Mouse (Mus musculus): Measurements from ENCODE around the gene Phlpp2. TPM values are rescaled to one million over a fixed set of nuclear protein-coding genes. Genes with fewer than 3 reads are reported as not detected.
A peak's percentile ranks its signal among the peaks of the same experiment; 100 is the strongest.

Phlpp2 gene
- polyA plus RNA-seq, 1 experiment from 2014 or later = 1.5 TPM

DNA sequence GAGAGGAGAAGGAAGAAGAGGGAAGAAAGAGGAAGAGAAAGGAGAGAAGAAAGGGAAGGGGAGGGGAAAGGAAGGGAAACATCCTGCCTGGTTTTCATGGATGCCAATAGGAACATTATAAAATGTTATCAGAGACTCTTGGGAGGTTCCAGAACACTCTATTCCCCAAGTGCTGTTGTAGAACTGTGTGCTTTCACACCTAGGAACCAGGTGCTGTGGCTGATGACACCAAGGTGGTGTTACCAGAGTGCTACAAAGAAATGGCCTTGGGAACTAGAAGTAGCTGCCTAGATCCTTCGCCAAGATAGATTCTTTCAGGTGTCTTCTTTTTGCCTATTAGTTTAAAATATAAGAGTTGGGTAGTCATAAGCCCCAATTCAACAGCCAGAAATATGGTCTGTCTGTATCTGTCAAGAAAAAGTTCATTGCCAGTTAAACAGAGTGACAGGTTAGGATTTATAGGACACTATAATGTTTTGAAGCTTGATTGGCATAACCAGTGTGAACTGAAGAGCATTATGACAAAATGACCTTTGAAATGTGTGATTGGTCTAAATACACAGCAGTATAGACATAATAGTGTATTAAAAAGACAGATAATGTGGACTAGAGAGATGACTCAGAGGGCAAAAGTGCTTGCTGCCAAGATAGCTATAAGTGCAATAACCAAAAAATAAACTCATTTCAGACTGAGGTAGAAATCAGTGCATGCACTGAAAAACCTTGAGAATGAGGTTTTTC lies 36.8 kb downstream of the Phlpp2 start:
- Histone ChIP-seq H3K9me3 (ENCODE audit: low read length) (no peaks in the 10 kb centered on the region), H3K9ac (replicated peaks) (no peak overlapping the region), H3K4me2 (ENCODE audit: low read depth, low read length) (no peak overlapping the region), H3K4me3 (ENCODE audit: low read depth, low read length) (no peak overlapping the region), H3K27ac (ENCODE audit: low read depth) (no peak overlapping the region), H3K4me1 (ENCODE audit: insufficient read depth) (peaks cover 3% of the 10 kb centered on the region), H3K27me3 (ENCODE audit: insufficient read depth, low read length) (no peaks in the 10 kb centered on the region), H3K36me3 (replicated peaks; ENCODE audit: insufficient read depth, low read length) (peaks cover 34% of the 10 kb centered on the region)
- 83% methylated on average over 1 of the region's 1 CpGs for WGBS (ENCODE audit: insufficient replicate concordance)
- no peak for DNase-seq
- no peak for ATAC-seq
- TF ChIP-seq EP300 (IDR thresholded peaks at IDR 0.05; ENCODE audit: low read depth) (no peak), CTCF (IDR thresholded peaks at IDR 0.05; ENCODE audit: low read depth) (no peak)

DNA sequence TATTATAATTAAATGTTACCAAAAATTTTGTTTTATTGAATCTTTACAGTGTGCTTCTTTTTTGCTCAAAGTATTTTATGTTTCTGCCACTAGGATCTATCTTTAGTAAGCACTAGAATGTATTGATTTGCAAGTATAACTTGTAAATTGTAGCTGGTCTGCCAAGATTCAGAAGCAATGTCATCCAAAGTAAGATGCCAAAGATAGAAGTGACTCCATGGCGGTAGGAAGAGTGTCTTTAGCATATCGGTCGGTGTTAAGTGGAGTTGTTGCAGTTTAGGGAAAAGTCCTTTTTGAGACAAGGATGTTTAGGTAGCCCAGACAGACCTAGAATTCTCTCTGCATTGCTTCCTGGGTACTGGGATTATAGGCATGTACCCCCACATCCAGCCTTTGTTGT lies 38.6 kb downstream of the Phlpp2 start:
- H3K4me2 ChIP-seq (ENCODE audit: low read depth, low read length) = no peak overlapping the region
- no peak overlapping the region for H3K9ac ChIP-seq (replicated peaks)

DNA sequence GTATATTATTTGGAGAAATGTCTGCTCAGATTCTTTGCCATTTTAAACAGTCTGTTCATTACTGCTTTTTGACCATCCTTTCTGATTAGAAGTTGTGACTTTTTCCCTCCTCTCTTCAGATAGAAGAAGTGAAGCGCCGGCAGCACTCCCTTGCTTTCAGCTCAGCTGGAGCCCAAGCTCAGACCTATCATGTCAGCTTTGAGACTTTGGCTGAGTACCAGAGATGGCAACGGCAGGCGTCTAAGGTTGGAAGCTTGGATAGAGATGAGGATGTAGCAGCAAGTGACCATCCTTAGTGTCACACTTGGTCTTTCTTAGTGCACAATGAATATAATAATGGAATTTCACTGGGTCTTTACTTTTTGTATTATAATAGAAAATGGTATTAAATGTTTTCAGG lies 39.0 kb downstream of the Phlpp2 start:
- 95% methylated on average over 4 of the region's 4 CpGs for WGBS (ENCODE audit: insufficient replicate concordance)
- Histone ChIP-seq H3K9ac (replicated peaks) (no peak overlapping the region), H3K4me2 (ENCODE audit: low read depth, low read length) (no peak overlapping the region), H3K36me3 (replicated peaks; ENCODE audit: insufficient read depth, low read length) (peaks cover 45% of the 10 kb centered on the region), H3K4me3 (ENCODE audit: low read depth, low read length) (no peak overlapping the region), H3K27ac (ENCODE audit: low read depth) (no peak overlapping the region), H3K27me3 (ENCODE audit: insufficient read depth, low read length) (no peaks in the 10 kb centered on the region), H3K9me3 (ENCODE audit: low read length) (no peaks in the 10 kb centered on the region), H3K4me1 (ENCODE audit: insufficient read depth) (no peaks in the 10 kb centered on the region; the same call in 1 of the 2 replicates)
- TF ChIP-seq CTCF (IDR thresholded peaks at IDR 0.05; ENCODE audit: low read depth) (no peak), EP300 (IDR thresholded peaks at IDR 0.05; ENCODE audit: low read depth) (no peak)
- ATAC-seq (no peak), DNase-seq (no peak)

More for the DNA sequence above, 38.6 kb downstream of the Phlpp2 start:
- H3K36me3 ChIP-seq (replicated peaks; ENCODE audit: insufficient read depth, low read length) = peaks cover 43% of the 10 kb centered on the region
- ATAC-seq = no peak
- WGBS (ENCODE audit: insufficient replicate concordance) = 94% methylated on average over 3 of the region's 3 CpGs
- no peaks in the 10 kb centered on the region for H3K9me3 ChIP-seq (ENCODE audit: low read length)
- no peaks in the 10 kb centered on the region; the same call in none of the 2 replicates for H3K4me1 ChIP-seq (ENCODE audit: insufficient read depth)
- H3K4me3 ChIP-seq (ENCODE audit: low read depth, low read length) = no peak overlapping the region
- DNase-seq = no peak
- no peaks in the 10 kb centered on the region for H3K27me3 ChIP-seq (ENCODE audit: insufficient read depth, low read length)
- TF ChIP-seq EP300 (IDR thresholded peaks at IDR 0.05; ENCODE audit: low read depth) (no peak), CTCF (IDR thresholded peaks at IDR 0.05; ENCODE audit: low read depth) (no peak)
- H3K27ac ChIP-seq (ENCODE audit: low read depth) = no peak overlapping the region

DNA sequence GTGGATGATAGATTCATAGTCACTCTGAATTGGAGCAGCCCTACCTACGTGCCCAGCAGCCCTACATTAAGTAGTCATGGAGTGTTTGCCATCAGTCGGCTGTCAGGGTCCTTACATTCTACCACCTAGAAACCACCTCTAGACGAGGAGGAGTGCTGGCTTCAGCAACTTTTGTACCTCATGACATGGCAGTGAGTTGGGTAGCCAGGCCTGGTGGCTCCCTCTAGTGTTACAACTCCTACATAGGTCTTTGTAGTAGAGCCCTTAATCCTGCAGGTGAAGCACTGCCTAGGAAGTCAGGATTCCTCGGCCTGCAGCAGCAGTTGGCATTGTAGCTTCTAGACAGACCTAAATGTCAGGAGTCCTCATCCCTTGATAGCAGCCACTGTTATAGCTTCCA lies 48.9 kb downstream of the Phlpp2 start:
- peak; percentile 89 for TF ChIP-seq CTCF (IDR thresholded peaks at IDR 0.05; ENCODE audit: low read depth)
- TF ChIP-seq EP300 (IDR thresholded peaks at IDR 0.05; ENCODE audit: low read depth) = no peak
- Histone ChIP-seq H3K4me1 (ENCODE audit: insufficient read depth) (no peaks in the 10 kb centered on the region), H3K4me2 (ENCODE audit: low read depth, low read length) (no peak overlapping the region), H3K9me3 (ENCODE audit: low read length) (no peaks in the 10 kb centered on the region), H3K36me3 (replicated peaks; ENCODE audit: insufficient read depth, low read length) (peaks cover 47% of the 10 kb centered on the region), H3K4me3 (ENCODE audit: low read depth, low read length) (no peak overlapping the region), H3K27me3 (ENCODE audit: insufficient read depth, low read length) (no peaks in the 10 kb centered on the region), H3K27ac (ENCODE audit: low read depth) (no peak overlapping the region), H3K9ac (replicated peaks) (no peak overlapping the region)
- 43% methylated on average over 4 of the region's 4 CpGs for WGBS (ENCODE audit: insufficient replicate concordance)
- peak; percentile 66 for ATAC-seq
- peak; percentile 54 for DNase-seq

DNA sequence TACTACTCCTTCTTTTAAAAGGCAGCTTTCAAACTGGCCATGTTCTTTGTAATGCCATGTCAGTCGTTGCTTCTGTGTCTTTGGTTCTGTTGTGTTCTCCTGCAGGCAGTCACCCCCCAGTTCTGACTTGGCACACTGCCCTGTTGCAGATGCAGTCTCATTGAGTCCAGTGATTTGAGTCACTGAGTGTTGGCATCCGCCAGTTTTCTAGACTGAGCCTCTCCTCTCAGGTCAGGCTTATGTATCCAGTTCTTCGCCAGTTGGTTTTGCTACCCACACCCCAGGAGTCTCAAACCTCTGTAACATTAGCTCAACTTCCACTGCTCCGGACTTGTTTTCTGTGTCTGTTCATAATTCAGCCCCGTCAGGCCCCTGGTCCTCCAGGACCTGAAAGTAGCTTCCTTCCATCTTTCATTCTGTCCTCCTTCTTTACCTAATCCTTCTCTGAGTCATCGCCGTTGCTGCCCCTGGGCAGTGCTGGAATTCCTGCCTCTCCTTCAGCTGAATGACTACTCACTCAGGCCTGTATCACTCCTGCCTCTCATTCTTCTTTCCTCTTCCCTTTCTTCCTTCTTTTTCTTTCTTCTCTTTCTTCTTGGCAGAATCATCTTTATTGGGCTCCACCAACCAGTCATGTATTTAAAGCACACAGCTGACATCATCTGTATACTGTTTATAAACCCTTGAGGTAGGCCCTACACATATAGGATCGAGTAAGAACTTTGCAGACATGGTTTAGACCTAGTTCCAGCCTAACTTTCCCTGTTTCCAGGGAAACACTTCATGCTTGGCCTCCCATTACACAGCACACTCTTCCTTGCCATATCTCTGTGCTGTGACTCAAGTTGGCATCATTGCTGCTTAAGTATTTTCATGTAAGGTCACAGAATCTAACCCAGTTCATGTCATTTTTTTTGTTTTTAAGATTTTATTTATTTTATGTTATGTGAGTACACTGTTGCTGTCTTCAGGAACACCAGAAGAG lies 52.4 kb downstream of the Phlpp2 start:
- Histone ChIP-seq H3K9me3 (ENCODE audit: low read length) (no peaks in the 10 kb centered on the region), H3K4me2 (ENCODE audit: low read depth, low read length) (no peak overlapping the region), H3K27me3 (ENCODE audit: insufficient read depth, low read length) (no peaks in the 10 kb centered on the region), H3K27ac (ENCODE audit: low read depth) (no peak overlapping the region), H3K36me3 (replicated peaks; ENCODE audit: insufficient read depth, low read length) (peaks cover 28% of the 10 kb centered on the region), H3K4me1 (ENCODE audit: insufficient read depth) (no peaks in the 10 kb centered on the region), H3K4me3 (ENCODE audit: low read depth, low read length) (no peak overlapping the region), H3K9ac (replicated peaks) (no peak overlapping the region)
- WGBS (ENCODE audit: insufficient replicate concordance) = 88% methylated on average over 8 of the region's 8 CpGs
- ATAC-seq (no peak), DNase-seq (no peak)
- no peak for TF ChIP-seq CTCF (IDR thresholded peaks at IDR 0.05; ENCODE audit: low read depth)
- no peak for TF ChIP-seq EP300 (IDR thresholded peaks at IDR 0.05; ENCODE audit: low read depth)

Data from liver, postnatal 0 days (tissue).